Comparison of ENCODE assay signal across 18 mouse cellular contexts in the genomic region with DNA sequence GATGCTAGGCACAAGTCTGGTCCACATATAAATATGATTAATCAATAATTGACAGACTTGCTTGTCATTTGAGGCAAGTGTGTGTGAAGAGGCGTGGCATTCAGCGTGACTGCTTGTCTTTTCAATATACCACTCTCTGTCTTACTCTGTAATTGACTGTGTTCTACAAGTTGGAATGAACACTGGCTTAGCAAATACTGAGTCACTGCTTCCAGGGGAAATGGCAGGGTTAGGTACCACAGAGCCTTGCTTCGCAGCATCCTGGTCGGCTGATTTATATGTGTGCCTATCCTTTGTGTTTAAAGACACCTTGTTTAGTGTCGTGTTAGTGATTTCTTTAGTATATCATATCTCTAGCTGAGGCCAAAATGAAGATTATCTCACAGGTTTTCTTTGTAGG. TPM values are rescaled to one million over a fixed set of nuclear protein-coding genes. Genes with fewer than 3 reads are reported as not detected.
DNase-seq lines count a peak whose midpoint lies in the region; ATAC-seq and TF ChIP-seq lines count a peak whose summit lies in the region.
"Had no signal": no experiment of that assay in that cellular context is flagged by ENCODE, and none has a peak within 500 bp of the region (broad histone marks: within the 10 kb centered on the region; RNA-seq: fewer than 3 reads in every experiment).

No protein-coding gene starts in this region.

- no peak for ATAC-seq in heart, embryonic 12.5 days (ENCODE audit: insufficient number of reproducible peaks, low FRiP score)
- no peak for ATAC-seq in G1E (ENCODE audit: extremely low read depth, insufficient number of reproducible peaks, low FRiP score, poor library complexity, severe bottlenecking)
- ATAC-seq in liver, embryonic 12.5 days, result no peak
- no peak for ATAC-seq in inflammation-experienced regulatory T-cells, adult 6 months
- ATAC-seq: forebrain, embryonic 14.5 days; hindbrain, postnatal 0 days had no signal

- no peaks in the 10 kb centered on the region for H3K9me3 ChIP-seq in heart, embryonic 12.5 days (replicated peaks)
- no peaks in the 10 kb centered on the region for H3K9me3 ChIP-seq in heart, embryonic 10.5 days
- H3K9me3 ChIP-seq in G1E (replicated peaks), result no peaks in the 10 kb centered on the region
- no peaks in the 10 kb centered on the region for H3K9me3 ChIP-seq in liver, embryonic 12.5 days (replicated peaks)
- H3K9me3 ChIP-seq: neural tube, embryonic 13.5 days had no signal

- no peak for TF ChIP-seq CTCF in G1E (IDR thresholded peaks at IDR 0.05; ENCODE audit: low read depth, low read length)

- WGBS in heart, embryonic 12.5 days, result 76% methylated on average over 5 of the region's 5 CpGs
- WGBS in heart, embryonic 10.5 days, result 89% methylated on average over 5 of the region's 5 CpGs
- WGBS in liver, embryonic 12.5 days (ENCODE audit: insufficient replicate concordance), result 70% methylated on average over 5 of the region's 5 CpGs

- H3K36me3 ChIP-seq in heart, embryonic 12.5 days, result no peaks in the 10 kb centered on the region
- H3K36me3 ChIP-seq in heart, embryonic 10.5 days, result no peaks in the 10 kb centered on the region
- H3K36me3 ChIP-seq in G1E (replicated peaks), result peaks cover 45% of the 10 kb centered on the region
- peaks cover 52% of the 10 kb centered on the region for H3K36me3 ChIP-seq in liver, embryonic 12.5 days
- H3K36me3 ChIP-seq: neural tube, embryonic 13.5 days had no signal

- no peak overlapping the region for H3K9ac ChIP-seq in heart, embryonic 12.5 days
- peak overlapping the region; percentile 99 for H3K9ac ChIP-seq in liver, embryonic 12.5 days
- H3K9ac ChIP-seq: neural tube, embryonic 13.5 days had no signal

- peak overlapping the region; percentile 28 for H3K4me3 ChIP-seq in heart, embryonic 12.5 days
- no peak overlapping the region; the same call in 1 of the 2 replicates for H3K4me3 ChIP-seq in heart, embryonic 10.5 days
- H3K4me3 ChIP-seq in G1E (ENCODE audit: low read depth, low read length), result peak overlapping the region; percentile 90
- H3K4me3 ChIP-seq in liver, embryonic 12.5 days, result peak overlapping the region; percentile 96
- H3K4me3 ChIP-seq: heart, adult 2 months; neural tube, embryonic 13.5 days had no signal

- no peak overlapping the region for H3K27ac ChIP-seq in heart, embryonic 12.5 days (ENCODE audit: poor library complexity, severe bottlenecking)
- no peak overlapping the region for H3K27ac ChIP-seq in heart, embryonic 10.5 days
- peak overlapping the region; percentile 99 for H3K27ac ChIP-seq in liver, embryonic 12.5 days
- H3K27ac ChIP-seq: heart, adult 2 months; hindbrain, postnatal 0 days; neural tube, embryonic 13.5 days had no signal

- peaks cover 20% of the 10 kb centered on the region for H3K4me1 ChIP-seq in heart, embryonic 12.5 days (replicated peaks)
- peaks cover 22% of the 10 kb centered on the region for H3K4me1 ChIP-seq in heart, embryonic 10.5 days
- peaks cover 47% of the 10 kb centered on the region for H3K4me1 ChIP-seq in G1E (ENCODE audit: insufficient read depth, low read depth, low read length)
- H3K4me1 ChIP-seq in liver, embryonic 12.5 days, result peaks cover 82% of the 10 kb centered on the region

- peaks cover 13% of the 10 kb centered on the region for H3K27me3 ChIP-seq in heart, embryonic 12.5 days (replicated peaks)
- H3K27me3 ChIP-seq in heart, embryonic 10.5 days (ENCODE audit: insufficient read depth, poor library complexity, severe bottlenecking), result peaks cover 15% of the 10 kb centered on the region; the same call in 1 of the 2 replicates
- H3K27me3 ChIP-seq in G1E (ENCODE audit: insufficient read depth, low read length), result no peaks in the 10 kb centered on the region
- no peaks in the 10 kb centered on the region for H3K27me3 ChIP-seq in liver, embryonic 12.5 days (replicated peaks)
- H3K27me3 ChIP-seq: neural tube, embryonic 13.5 days had no signal

- no peak for DNase-seq in heart, embryonic 10.5 days (ENCODE audit: low spot score)
- peak; percentile 71 for DNase-seq in 416B (ENCODE audit: low read depth)
- DNase-seq in G1E (ENCODE audit: low spot score), result no peak
- DNase-seq in kidney, adult 11 months, result no peak
- DNase-seq in cerebellum, postnatal 14 days, result no peak
- DNase-seq: adrenal gland, adult 2 months; cerebellum, postnatal 10 days; embryo, embryonic 11 days; heart, adult 2 months; left cerebral cortex, postnatal 4 days; lung, adult 2 months; thymus, postnatal 36 days had no signal

- peak overlapping the region; percentile 47; the same call in 1 of the 2 replicates for H3K4me2 ChIP-seq in heart, embryonic 12.5 days
- peak overlapping the region; percentile 70 for H3K4me2 ChIP-seq in liver, embryonic 12.5 days

RNA-seq across cellular contexts. Expression of gene Bmp2k, which starts 3.0 kb away (rescaled TPM):
- polyA plus RNA-seq in heart, embryonic 12.5 days (2016; fragmentation: Nextera tagmentation; extraction: Ambion mirVana), result 9.9 and 10.6 TPM in 2 replicates
- 10.2 and 12.3 TPM in 2 replicates for polyA plus RNA-seq in heart, embryonic 10.5 days (2016; fragmentation: Nextera tagmentation; extraction: Ambion mirVana)
- total RNA-seq in G1E (2014; fragmentation: Nextera tagmentation) (944 and 1,145 TPM in 2 replicates), G1E (2017) (341 and 380 TPM in 2 replicates)
- 51.6 and 52.6 TPM in 2 replicates for polyA plus RNA-seq in G1E (2012)
- polyA plus RNA-seq in liver, embryonic 12.5 days (2016; fragmentation: Nextera tagmentation; extraction: Ambion mirVana), result 57.2 and 59.8 TPM in 2 replicates
- 10 to 100 TPM in 2 of 3 experiments, 1 to 10 TPM in 1; 9.3 to 18.6 (median 10.8) TPM for polyA plus RNA-seq in inflammation-experienced regulatory T-cells, adult 6 months (2017; shearing (Covaris generic))
